Mouse (Mus musculus): ENCODE data around the gene Ppm1l. TPM values are rescaled to one million over a fixed set of nuclear protein-coding genes. Genes with fewer than 3 reads are reported as not detected.
A peak's percentile ranks its signal among the peaks of the same experiment; 100 is the strongest.
"Not testable (repeated sequence)": the region's sequence is repeated elsewhere in the genome, so short reads cannot be mapped to it uniquely, and the experiment has no call there.

Ppm1l gene
- polyA plus RNA-seq, 1 experiment from 2014 or later, result 23.8 TPM

DNA sequence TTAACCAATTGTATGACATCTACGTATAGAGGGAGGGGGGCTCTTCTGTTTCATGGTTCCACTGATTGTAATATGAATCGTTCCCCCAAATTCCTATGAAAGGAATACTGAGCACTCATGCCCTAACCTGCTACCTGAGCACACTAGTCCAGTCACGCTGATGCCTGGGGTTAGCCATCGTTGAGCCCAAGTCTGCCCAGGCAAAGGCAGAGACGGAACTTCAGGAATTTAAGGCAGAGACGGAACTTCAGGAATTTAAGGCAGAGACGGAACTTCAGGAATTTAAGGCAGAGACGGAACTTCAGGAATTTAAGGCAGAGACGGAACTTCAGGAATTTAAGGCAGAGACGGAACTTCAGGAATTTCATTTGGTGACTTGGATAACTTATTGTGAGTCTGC, 75.2 kb downstream of the Ppm1l start:
- WGBS, result 93% methylated on average over 10 of the region's 10 CpGs
- H3K4me3 ChIP-seq (replicated peaks); H3K4me1 ChIP-seq (replicated peaks); H3K4me2 ChIP-seq (replicated peaks); ATAC-seq; H3K27ac ChIP-seq; H3K9ac ChIP-seq (replicated peaks); H3K36me3 ChIP-seq; H3K9me3 ChIP-seq; H3K27me3 ChIP-seq: not testable (repeated sequence)

DNA sequence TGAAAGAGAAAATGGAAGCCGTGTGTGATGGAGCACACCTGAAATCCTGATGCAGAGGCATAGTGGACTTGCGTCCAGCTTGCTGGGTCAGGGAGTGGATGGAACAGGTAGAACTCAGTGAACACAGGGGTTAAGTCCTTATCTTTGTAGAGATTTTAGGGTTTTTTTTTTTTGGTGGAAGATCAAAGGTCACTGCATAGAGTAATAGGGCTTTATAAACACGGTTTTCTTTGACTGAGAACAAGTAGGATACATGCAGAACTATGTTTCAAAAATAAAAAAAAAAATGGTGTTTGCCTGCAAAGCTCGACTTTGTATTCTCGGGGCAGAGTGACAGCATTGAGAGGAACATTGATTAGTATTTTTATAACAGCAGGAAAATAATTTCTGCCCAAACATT, 75.6 kb downstream of the Ppm1l start:
- no peak overlapping the region for H3K9ac ChIP-seq (replicated peaks)
- H3K27ac ChIP-seq, result no peak overlapping the region
- H3K36me3 ChIP-seq, result no peaks in the 10 kb centered on the region
- no peak overlapping the region for H3K4me3 ChIP-seq (replicated peaks)
- 76% methylated on average over 5 of the region's 5 CpGs for WGBS
- no peaks in the 10 kb centered on the region for H3K27me3 ChIP-seq
- H3K4me1 ChIP-seq (replicated peaks), result no peaks in the 10 kb centered on the region; the same call in 1 of the 2 replicates
- H3K9me3 ChIP-seq, result no peaks in the 10 kb centered on the region
- H3K4me2 ChIP-seq (replicated peaks), result no peak overlapping the region
- no peak for ATAC-seq

DNA sequence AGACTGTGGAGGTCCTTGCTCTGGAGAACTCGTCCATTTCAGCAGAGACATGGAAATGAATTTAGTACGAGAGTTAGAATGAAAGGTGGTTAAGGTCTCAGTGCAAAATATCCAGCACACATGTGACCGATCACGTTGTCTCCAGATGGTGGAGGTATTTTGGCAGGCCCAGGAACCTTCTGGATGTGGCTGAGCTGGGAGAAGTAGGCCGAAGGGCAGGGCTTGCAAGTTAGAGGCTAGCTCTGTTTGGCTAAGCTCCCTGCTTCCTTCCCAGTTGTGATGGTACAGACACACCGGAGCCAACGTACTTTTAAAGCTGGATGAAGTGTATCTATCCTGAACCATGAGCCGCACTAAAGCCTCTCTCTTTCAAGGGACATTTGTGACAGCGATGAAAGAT, 76.4 kb downstream of the Ppm1l start:
- Histone ChIP-seq H3K9ac (replicated peaks) (no peak overlapping the region), H3K36me3 (no peaks in the 10 kb centered on the region), H3K4me1 (replicated peaks) (no peaks in the 10 kb centered on the region; the same call in 1 of the 2 replicates), H3K9me3 (no peaks in the 10 kb centered on the region), H3K27ac (no peak overlapping the region), H3K4me3 (replicated peaks) (no peak overlapping the region), H3K27me3 (no peaks in the 10 kb centered on the region), H3K4me2 (replicated peaks) (no peak overlapping the region)
- WGBS, result 87% methylated on average over 9 of the region's 9 CpGs
- no peak for ATAC-seq

DNA sequence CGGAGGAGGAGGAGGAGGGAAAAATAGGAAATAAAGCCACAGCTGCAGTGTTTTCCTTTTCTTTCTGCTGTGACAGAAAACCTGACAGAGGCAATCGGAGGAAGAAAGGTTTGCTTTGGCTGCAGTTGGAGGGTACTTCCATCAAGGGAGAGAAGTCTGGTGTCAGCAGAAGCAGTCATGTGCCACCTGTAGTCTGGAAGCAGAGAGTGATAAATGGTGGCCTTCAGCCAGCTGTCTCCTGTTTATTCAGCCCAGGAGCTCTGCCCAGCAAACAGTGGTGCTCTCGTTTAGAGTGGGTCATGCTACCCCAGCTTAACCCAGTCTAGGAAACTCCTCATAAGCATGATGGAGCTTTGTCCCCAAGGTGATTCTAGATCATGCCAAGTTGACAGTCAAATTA, 77.3 kb downstream of the Ppm1l start:
- WGBS, result 76% methylated on average over 3 of the region's 3 CpGs

DNA sequence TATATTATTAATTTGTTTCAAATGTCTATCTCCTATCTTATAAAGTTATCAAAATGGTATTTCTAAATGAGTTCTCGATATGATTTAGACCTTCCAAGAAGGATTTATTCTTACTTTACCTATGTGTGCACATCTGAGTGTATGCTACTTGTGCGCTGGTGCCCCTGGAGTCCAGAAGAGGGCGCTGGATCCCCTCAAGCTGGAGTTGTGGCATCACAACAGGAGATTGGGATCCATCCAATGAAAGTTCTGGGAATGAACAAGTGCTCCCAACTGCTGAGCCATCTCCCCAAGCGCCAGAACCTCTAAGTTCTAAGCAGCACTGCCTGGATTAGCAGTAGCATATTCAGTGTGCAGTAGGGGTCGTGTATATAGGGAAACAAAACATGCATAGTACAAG, 78.4 kb downstream of the Ppm1l start:
- H3K9ac ChIP-seq (replicated peaks), result no peak overlapping the region
- H3K36me3 ChIP-seq, result no peaks in the 10 kb centered on the region
- no peak for ATAC-seq
- no peak overlapping the region for H3K27ac ChIP-seq
- no peak overlapping the region for H3K4me2 ChIP-seq (replicated peaks)
- no peaks in the 10 kb centered on the region for H3K9me3 ChIP-seq
- 92% methylated on average over 5 of the region's 5 CpGs for WGBS
- H3K27me3 ChIP-seq, result no peaks in the 10 kb centered on the region
- no peaks in the 10 kb centered on the region; the same call in 1 of the 2 replicates for H3K4me1 ChIP-seq (replicated peaks)
- H3K4me3 ChIP-seq (replicated peaks), result no peak overlapping the region

More for the DNA sequence above, 77.3 kb downstream of the Ppm1l start:
- Histone ChIP-seq H3K4me3 (replicated peaks) (no peak overlapping the region), H3K27me3 (no peaks in the 10 kb centered on the region), H3K9ac (replicated peaks) (no peak overlapping the region), H3K9me3 (no peaks in the 10 kb centered on the region), H3K4me1 (replicated peaks) (no peaks in the 10 kb centered on the region; the same call in 1 of the 2 replicates), H3K36me3 (no peaks in the 10 kb centered on the region), H3K27ac (no peak overlapping the region), H3K4me2 (replicated peaks) (no peak overlapping the region)
- ATAC-seq, result no peak

DNA sequence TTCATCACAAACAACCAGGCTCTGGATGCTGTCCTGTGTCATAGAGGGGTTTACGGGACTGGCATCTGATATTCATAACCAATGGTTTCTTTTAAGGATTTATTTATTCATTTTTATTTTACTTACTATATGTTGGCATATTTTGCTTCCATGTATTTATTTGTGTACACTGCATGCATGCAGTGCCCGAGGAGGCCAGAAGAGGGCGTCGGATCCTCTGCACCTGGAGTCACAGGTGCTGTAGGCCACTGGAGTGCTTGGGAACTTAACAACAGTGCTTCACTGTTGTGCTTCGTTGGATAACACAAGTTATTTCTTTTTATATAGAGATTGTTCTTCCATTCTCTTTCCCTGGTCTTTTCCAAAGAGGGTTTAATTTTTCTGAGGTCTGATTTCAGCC, 81.1 kb downstream of the Ppm1l start:
- Histone ChIP-seq H3K4me1 (replicated peaks) (no peaks in the 10 kb centered on the region; the same call in 1 of the 2 replicates), H3K36me3 (no peaks in the 10 kb centered on the region), H3K9me3 (no peaks in the 10 kb centered on the region), H3K4me2 (replicated peaks) (no peak overlapping the region), H3K4me3 (replicated peaks) (no peak overlapping the region), H3K9ac (replicated peaks) (no peak overlapping the region), H3K27ac (no peak overlapping the region), H3K27me3 (peaks cover 18% of the 10 kb centered on the region)
- ATAC-seq, result no peak
- 57% methylated on average over 5 of the region's 5 CpGs for WGBS

DNA sequence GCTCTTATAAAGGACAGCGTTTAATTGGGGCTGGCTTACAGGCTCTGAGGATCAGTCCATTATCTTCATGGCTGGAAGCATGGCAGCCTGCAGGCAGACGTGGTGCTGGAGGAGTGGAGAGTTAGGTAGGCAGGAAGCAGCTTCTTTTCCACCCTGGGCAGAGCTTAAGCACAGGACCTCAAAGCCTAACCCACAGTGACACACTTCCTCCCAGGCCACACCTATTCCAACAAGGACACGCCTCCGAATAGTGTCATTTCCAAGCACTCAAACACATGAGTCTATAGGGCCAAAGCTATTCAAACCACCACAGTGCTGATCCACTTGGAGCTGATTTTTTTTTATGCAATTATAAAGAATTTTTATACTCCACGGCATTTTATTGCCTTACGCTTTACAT, 82.7 kb downstream of the Ppm1l start:
- peaks cover 32% of the 10 kb centered on the region for H3K27me3 ChIP-seq
- no peak for ATAC-seq
- 89% methylated on average over 6 of the region's 6 CpGs for WGBS

DNA sequence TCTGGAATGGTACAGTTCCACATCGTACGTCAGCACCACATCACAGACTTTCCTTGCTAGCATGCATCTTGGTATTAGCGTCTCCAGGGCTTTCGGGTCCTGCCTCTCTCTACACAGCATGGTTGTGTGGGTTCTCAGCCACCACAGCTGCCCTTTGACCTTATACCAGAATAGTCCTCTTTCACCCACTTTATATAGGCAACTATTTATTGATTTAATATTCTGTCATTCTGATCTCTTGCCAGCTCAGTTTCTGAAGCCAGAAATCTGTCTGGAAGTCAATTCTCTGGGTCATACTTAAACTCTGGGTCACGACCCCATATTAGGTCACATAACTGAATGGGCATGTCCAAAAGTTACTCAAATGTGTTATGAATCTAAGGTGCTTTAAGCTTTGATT, 86.5 kb downstream of the Ppm1l start:
- 87% methylated on average over 5 of the region's 5 CpGs for WGBS

More for the DNA sequence above, 82.7 kb downstream of the Ppm1l start:
- no peaks in the 10 kb centered on the region for H3K36me3 ChIP-seq
- H3K27ac ChIP-seq, result no peak overlapping the region
- no peaks in the 10 kb centered on the region for H3K4me1 ChIP-seq (replicated peaks)
- H3K4me3 ChIP-seq (replicated peaks), result no peak overlapping the region
- H3K4me2 ChIP-seq (replicated peaks), result no peak overlapping the region
- H3K9me3 ChIP-seq, result no peaks in the 10 kb centered on the region
- H3K9ac ChIP-seq (replicated peaks), result no peak overlapping the region

DNA sequence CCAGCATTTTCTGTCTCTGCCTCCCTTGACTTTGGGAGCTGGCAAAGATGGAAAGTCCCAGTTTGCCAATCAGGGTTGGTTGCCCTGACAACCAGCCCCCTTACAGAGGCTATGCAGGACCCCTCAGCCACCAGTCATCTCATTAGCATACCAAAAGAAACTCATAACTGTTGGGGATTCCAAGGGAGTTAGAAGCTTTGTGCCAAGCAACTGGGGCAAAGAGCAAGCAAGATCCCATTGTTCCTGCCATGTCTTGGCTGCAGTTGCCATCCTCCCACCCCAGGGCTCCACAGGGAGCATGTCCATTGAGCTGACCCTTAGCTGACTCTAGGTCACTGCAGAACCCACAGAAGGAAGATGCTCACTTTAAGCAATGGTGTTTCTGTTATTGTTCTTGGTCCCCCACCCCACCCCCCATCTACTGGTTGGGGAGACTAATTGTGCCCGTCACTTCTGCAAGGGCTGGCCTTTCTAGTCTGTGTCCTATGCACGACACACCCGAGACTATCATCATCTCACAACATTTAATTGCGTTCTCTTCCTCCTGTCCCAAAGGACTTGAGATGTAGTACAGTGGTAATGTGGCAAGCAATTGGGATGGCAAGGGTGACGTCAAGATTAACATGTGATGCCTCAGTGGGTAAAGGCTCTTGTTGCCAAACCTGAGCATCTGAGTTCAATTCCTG, 89.7 kb downstream of the Ppm1l start:
- H3K4me2 ChIP-seq (replicated peaks), result no peak overlapping the region
- H3K9ac ChIP-seq (replicated peaks), result no peak overlapping the region
- peaks cover 17% of the 10 kb centered on the region for H3K4me1 ChIP-seq (replicated peaks)
- no peaks in the 10 kb centered on the region for H3K9me3 ChIP-seq
- WGBS, result 10% methylated on average over 5 of the region's 5 CpGs
- no peak overlapping the region for H3K27ac ChIP-seq
- H3K4me3 ChIP-seq (replicated peaks), result no peak overlapping the region
- H3K27me3 ChIP-seq, result peaks cover 83% of the 10 kb centered on the region
- peak; percentile 83 for ATAC-seq
- no peaks in the 10 kb centered on the region for H3K36me3 ChIP-seq

More for the DNA sequence above, 86.5 kb downstream of the Ppm1l start:
- no peaks in the 10 kb centered on the region for H3K36me3 ChIP-seq
- no peak overlapping the region for H3K27ac ChIP-seq
- no peak overlapping the region for H3K9ac ChIP-seq (replicated peaks)
- no peak overlapping the region for H3K4me2 ChIP-seq (replicated peaks)
- H3K4me1 ChIP-seq (replicated peaks), result peaks cover 10% of the 10 kb centered on the region; the same call in 1 of the 2 replicates
- H3K4me3 ChIP-seq (replicated peaks), result no peak overlapping the region
- peaks cover 60% of the 10 kb centered on the region for H3K27me3 ChIP-seq
- H3K9me3 ChIP-seq, result no peaks in the 10 kb centered on the region
- no peak for ATAC-seq

DNA sequence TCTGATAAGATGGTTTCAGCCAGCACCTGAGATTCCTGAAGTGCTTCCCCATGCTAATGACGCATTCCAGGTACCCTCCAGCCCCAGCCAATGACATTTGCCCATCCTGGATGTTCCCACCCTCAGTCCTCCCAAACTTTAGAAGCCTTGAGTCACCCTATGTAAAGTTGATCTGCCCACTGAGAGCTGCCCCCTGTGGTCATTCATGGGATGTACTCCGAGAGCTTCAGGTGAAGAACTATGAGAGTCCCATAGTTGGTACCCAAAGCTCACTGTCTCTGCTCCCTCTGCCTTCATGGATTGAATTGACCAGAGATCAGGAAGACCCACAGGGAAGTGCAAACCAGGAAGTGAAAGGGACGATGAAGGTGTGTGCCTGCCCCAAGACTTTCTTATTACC, 91.4 kb downstream of the Ppm1l start:
- Histone ChIP-seq H3K27me3 (peaks cover 71% of the 10 kb centered on the region), H3K36me3 (no peaks in the 10 kb centered on the region), H3K9ac (replicated peaks) (no peak overlapping the region), H3K4me2 (replicated peaks) (no peak overlapping the region), H3K27ac (no peak overlapping the region), H3K9me3 (no peaks in the 10 kb centered on the region), H3K4me3 (replicated peaks) (no peak overlapping the region), H3K4me1 (replicated peaks) (peaks cover 17% of the 10 kb centered on the region)
- WGBS, result 86% methylated on average over 3 of the region's 3 CpGs
- no peak for ATAC-seq

DNA sequence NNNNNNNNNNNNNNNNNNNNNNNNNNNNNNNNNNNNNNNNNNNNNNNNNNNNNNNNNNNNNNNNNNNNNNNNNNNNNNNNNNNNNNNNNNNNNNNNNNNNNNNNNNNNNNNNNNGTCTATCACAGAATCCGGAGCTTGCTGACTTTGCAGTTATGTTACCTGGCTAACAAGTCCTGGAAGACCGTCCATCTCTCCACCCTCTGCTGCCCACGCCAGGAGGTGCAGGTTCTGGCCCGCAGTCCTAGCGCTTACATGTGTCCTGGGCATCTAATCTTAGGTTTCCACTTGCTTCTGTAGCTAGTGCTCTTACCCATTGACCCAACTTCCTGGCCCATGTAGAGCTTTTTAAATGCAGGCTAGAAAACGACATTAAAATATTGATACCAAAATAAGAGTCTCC, 99.5 kb downstream of the Ppm1l start:
- no peak for ATAC-seq
- H3K4me3 ChIP-seq (replicated peaks), result no peak overlapping the region
- no peaks in the 10 kb centered on the region for H3K36me3 ChIP-seq
- H3K9me3 ChIP-seq, result no peaks in the 10 kb centered on the region
- 89% methylated on average over 6 of the region's 6 CpGs for WGBS
- no peak overlapping the region for H3K9ac ChIP-seq (replicated peaks)
- H3K4me1 ChIP-seq (replicated peaks), result no peaks in the 10 kb centered on the region
- no peak overlapping the region for H3K4me2 ChIP-seq (replicated peaks)
- no peak overlapping the region for H3K27ac ChIP-seq
- H3K27me3 ChIP-seq, result peaks cover 12% of the 10 kb centered on the region

DNA sequence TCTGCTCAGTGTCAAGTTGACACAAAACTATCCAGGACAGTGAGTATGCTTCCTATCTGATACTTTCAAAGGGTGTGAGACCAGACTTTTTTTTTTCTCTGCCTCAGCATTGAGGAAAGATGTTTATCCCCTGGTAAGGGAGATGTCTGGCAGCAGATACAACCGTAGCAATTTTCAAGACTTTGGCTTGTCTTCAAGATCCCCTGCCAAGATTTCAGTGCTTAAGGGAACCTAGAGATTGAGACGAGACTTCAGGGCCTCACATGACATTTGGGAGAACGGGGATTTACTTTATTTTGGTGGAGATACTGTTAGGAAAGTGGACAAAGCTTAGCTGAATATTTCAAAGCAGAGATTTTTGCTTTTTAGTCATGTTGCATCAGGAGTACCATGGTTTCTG, 106.1 kb downstream of the Ppm1l start:
- Histone ChIP-seq H3K27me3 (no peaks in the 10 kb centered on the region), H3K27ac (no peak overlapping the region), H3K9me3 (peaks cover 5% of the 10 kb centered on the region; the same call in 1 of the 2 replicates), H3K9ac (replicated peaks) (no peak overlapping the region), H3K4me2 (replicated peaks) (no peak overlapping the region), H3K4me1 (replicated peaks) (peaks cover 4% of the 10 kb centered on the region), H3K4me3 (replicated peaks) (no peak overlapping the region), H3K36me3 (no peaks in the 10 kb centered on the region)
- 89% methylated on average over 3 of the region's 3 CpGs for WGBS
- ATAC-seq, result no peak

DNA sequence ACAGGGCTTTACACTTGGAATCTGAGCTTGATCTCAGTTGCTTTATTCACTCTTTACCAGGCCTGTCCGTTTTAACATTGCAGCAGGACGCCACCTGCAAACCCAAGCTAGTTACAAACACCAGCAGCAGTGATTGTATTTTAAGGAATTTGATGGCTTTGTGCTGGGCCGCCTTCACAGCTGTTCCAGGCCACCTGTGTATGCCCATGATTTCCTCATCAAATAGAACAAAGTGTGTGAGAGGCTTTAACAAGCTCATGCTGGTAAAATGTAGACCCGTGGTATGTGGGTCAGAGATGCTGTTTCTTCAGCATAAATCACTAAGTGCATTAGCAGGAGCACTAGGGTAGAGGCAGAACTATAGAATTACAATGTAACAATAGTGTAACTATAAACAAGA, 106.7 kb downstream of the Ppm1l start:
- Histone ChIP-seq H3K36me3 (no peaks in the 10 kb centered on the region), H3K27me3 (no peaks in the 10 kb centered on the region), H3K9ac (replicated peaks) (no peak overlapping the region), H3K9me3 (peaks cover 5% of the 10 kb centered on the region; the same call in 1 of the 2 replicates), H3K27ac (no peak overlapping the region), H3K4me3 (replicated peaks) (no peak overlapping the region), H3K4me1 (replicated peaks) (peaks cover 10% of the 10 kb centered on the region), H3K4me2 (replicated peaks) (no peak overlapping the region)
- ATAC-seq, result peak; percentile 17; the same call in 1 of the 2 replicates
- 67% methylated on average over 4 of the region's 4 CpGs for WGBS

Measured in midbrain, embryonic 13.5 days (tissue).